Mouse (Mus musculus): ENCODE measurements around the gene Calm1. TPM values are rescaled to one million over a fixed set of nuclear protein-coding genes. Genes with fewer than 3 reads are reported as not detected.
A peak's percentile ranks its signal among the peaks of the same experiment; 100 is the strongest.

The Calm1 gene
- polyA plus RNA-seq, 1 experiment from 2014 or later, result 783 TPM

DNA sequence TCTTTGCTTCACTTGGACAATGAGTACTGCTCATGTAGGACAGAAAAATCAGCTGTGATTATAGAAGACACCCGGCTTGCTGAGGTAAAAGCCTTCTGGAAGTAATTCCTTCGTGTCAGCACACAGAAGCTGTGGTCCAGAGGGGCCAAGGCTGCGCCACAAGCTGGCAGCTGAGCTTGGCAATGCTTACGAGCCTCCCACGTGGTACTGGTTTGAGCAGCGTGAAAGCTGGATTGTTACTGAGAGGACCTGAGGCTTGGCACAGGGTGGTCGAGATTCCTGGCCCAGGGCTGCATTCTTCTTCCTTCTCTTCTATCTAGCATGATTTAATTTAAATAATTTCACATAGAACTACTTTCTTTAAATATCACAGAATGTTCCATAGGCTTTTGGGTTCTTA lies 2.4 kb upstream of the Calm1 start:
- H3K27me3 ChIP-seq (ENCODE audit: control insufficient read depth, insufficient read depth, low read length), result no peaks in the 10 kb centered on the region
- peaks cover 2 to 13% of the 10 kb centered on the region in 2 experiments; a peak in 2 of 4 replicates for H3K4me1 ChIP-seq (ENCODE audit: control insufficient read depth in 2 of 2, insufficient read depth in 2 of 2, low read length in 2 of 2)
- H3K4me3 ChIP-seq (ENCODE audit: control insufficient read depth in 1 of 2, insufficient read depth in 1 of 2, low read depth in 1 of 2, low read length in 2 of 2), result no peak overlapping the region
- 62% methylated on average over 7 of the region's 7 CpGs for WGBS
- no peak overlapping the region for H3K9ac ChIP-seq (ENCODE audit: low read length)
- no peaks in the 10 kb centered on the region for H3K36me3 ChIP-seq (ENCODE audit: control insufficient read depth, insufficient read depth, low read length)
- H3K9me3 ChIP-seq (ENCODE audit: control insufficient read depth, low read length), result no peaks in the 10 kb centered on the region
- no peak overlapping the region for H3K27ac ChIP-seq (replicated peaks in 1 of 2; ENCODE audit: control insufficient read depth in 1 of 2, insufficient read depth in 1 of 2, low read depth in 2 of 2, low read length in 2 of 2)
- no peak overlapping the region for H3K4me2 ChIP-seq (ENCODE audit: low read length)
- no peak for ATAC-seq (ENCODE audit: insufficient number of reproducible peaks, insufficient read depth, low FRiP score, low read depth)

DNA sequence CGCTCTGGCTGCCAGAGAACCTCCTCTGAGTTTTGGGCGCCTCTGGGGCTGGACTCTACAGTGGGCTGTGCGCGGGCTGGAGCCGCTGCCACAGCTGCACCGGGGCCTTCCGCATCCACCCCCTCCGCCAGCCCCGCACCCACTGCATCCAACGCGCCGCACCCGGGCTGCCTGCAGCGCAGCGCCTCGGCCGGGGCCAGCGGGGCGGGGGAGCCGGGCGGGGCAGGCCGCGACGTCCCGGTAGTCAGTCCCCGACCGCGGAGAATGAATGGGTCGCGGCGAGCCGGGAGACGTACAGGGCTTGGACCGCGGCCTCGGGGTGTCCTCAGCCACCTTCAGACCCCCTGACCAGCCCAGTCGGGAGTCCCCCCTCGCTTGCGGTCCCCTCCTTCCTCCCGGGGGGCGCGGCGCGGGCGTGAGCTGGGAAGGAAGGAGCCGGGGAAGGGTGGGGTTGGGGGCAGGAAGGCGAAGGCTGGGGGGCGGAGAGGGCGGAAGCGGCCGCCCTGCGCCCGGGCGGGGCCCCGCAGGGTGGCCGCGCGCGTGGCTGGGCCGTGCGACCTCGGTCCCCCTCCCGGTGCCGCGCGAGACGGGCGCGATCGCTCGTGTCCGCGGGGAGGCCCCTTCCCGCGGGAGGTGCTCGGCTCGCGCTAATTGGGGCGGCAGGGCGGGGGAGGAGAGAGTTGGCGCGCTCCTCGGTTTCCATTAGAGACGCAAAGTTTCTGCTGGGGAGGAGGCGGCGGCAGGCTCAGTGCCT lies 833 bp downstream of the Calm1 start:
- H3K4me2 ChIP-seq (ENCODE audit: low read length), result peak overlapping the region; percentile 95
- peak overlapping the region; percentile 96 for H3K9ac ChIP-seq (ENCODE audit: low read length)
- no peaks in the 10 kb centered on the region for H3K27me3 ChIP-seq (ENCODE audit: control insufficient read depth, insufficient read depth, low read length)
- H3K4me3 ChIP-seq (ENCODE audit: control insufficient read depth in 1 of 2, insufficient read depth in 1 of 2, low read depth in 1 of 2, low read length in 2 of 2), result peak overlapping the region; percentile 65 to 95
- peaks cover 29% of the 10 kb centered on the region for H3K36me3 ChIP-seq (ENCODE audit: control insufficient read depth, insufficient read depth, low read length)
- H3K4me1 ChIP-seq (ENCODE audit: control insufficient read depth in 2 of 2, insufficient read depth in 2 of 2, low read length in 2 of 2), result peaks cover 2 to 20% of the 10 kb centered on the region in 2 experiments; a peak in 2 of 4 replicates
- under 1% methylated on average over 62 of the region's 86 CpGs for WGBS
- H3K27ac ChIP-seq (replicated peaks in 1 of 2; ENCODE audit: control insufficient read depth in 1 of 2, insufficient read depth in 1 of 2, low read depth in 2 of 2, low read length in 2 of 2), result peak overlapping the region; percentile 63 to 87
- H3K9me3 ChIP-seq (ENCODE audit: control insufficient read depth, low read length), result no peaks in the 10 kb centered on the region
- ATAC-seq (ENCODE audit: insufficient number of reproducible peaks, insufficient read depth, low FRiP score, low read depth), result peak; percentile 59

DNA sequence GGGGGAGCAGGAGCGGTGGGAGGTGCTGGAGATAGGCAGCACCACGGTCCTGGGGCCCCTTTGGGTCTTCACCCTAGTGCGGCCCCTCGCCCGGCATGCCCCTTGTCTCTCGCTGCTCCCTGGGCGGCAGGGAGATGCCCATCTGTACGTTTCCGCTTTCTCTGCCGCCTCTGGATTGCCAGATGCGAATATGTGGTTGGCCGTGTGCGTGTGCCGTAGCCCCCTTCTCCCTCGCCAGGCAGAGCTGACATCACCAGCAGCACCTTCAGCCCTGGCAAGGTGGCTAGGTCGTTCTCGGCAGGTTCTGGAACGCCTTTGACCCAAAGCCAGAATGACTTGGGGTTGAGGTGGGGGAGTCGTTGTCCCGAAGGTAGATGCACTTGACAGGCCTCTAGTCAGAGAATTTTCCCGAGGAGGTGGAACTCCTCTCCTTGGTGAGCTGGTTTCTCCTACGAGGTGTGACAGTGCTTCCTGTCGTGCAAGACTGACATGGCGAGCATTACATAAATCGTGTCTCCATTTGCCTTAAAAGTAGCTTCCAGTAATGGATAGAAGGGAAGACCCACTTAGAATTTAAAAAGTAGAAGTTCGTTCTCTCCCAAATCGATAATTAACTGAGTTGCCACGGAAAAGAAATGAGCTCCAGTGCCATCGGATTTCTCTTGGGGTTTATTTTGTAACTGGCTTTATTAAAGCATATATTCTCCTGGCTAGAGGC lies 1.6 kb downstream of the Calm1 start:
- H3K9ac ChIP-seq (ENCODE audit: low read length), result peak overlapping the region; percentile 96
- WGBS, result 6% methylated on average over 29 of the region's 29 CpGs
- ATAC-seq (ENCODE audit: insufficient number of reproducible peaks, insufficient read depth, low FRiP score, low read depth), result peak; percentile 10; the same call in 1 of the 2 replicates

GRCm38 (mm10) chr12:100201363-100201711 lies 2.1 kb downstream of the Calm1 start:
- no peak for ATAC-seq (ENCODE audit: insufficient number of reproducible peaks, insufficient read depth, low FRiP score, low read depth)
- Histone ChIP-seq H3K4me1 (ENCODE audit: control insufficient read depth in 2 of 2, insufficient read depth in 2 of 2, low read length in 2 of 2) (peaks cover 2 to 20% of the 10 kb centered on the region in 2 experiments; a peak in 2 of 4 replicates), H3K9me3 (ENCODE audit: control insufficient read depth, low read length) (no peaks in the 10 kb centered on the region), H3K27me3 (ENCODE audit: control insufficient read depth, insufficient read depth, low read length) (no peaks in the 10 kb centered on the region), H3K36me3 (ENCODE audit: control insufficient read depth, insufficient read depth, low read length) (peaks cover 42% of the 10 kb centered on the region), H3K4me3 (ENCODE audit: control insufficient read depth in 1 of 2, insufficient read depth in 1 of 2, low read depth in 1 of 2, low read length in 2 of 2) (peak overlapping the region in 1 of 2 experiments; percentile 95; a peak in 2 of 4 replicates), H3K9ac (ENCODE audit: low read length) (peak overlapping the region; percentile 96), H3K4me2 (ENCODE audit: low read length) (peak overlapping the region; percentile 95), H3K27ac (replicated peaks in 1 of 2; ENCODE audit: control insufficient read depth in 1 of 2, insufficient read depth in 1 of 2, low read depth in 2 of 2, low read length in 2 of 2) (0 out of 4 replicates have a peak overlapping the region, but pooled peaks of 1 of the 2 experiments have one; percentile 87)
- 43% methylated on average over 4 of the region's 4 CpGs for WGBS

More for the DNA sequence above, 1.6 kb downstream of the Calm1 start:
- no peaks in the 10 kb centered on the region for H3K27me3 ChIP-seq (ENCODE audit: control insufficient read depth, insufficient read depth, low read length)
- no peaks in the 10 kb centered on the region for H3K9me3 ChIP-seq (ENCODE audit: control insufficient read depth, low read length)
- peak overlapping the region; percentile 65 to 95 for H3K4me3 ChIP-seq (ENCODE audit: control insufficient read depth in 1 of 2, insufficient read depth in 1 of 2, low read depth in 1 of 2, low read length in 2 of 2)
- peaks cover 37% of the 10 kb centered on the region for H3K36me3 ChIP-seq (ENCODE audit: control insufficient read depth, insufficient read depth, low read length)
- H3K4me2 ChIP-seq (ENCODE audit: low read length), result peak overlapping the region; percentile 95
- H3K27ac ChIP-seq (replicated peaks in 1 of 2; ENCODE audit: control insufficient read depth in 1 of 2, insufficient read depth in 1 of 2, low read depth in 2 of 2, low read length in 2 of 2), result peak overlapping the region; percentile 63 to 87
- H3K4me1 ChIP-seq (ENCODE audit: control insufficient read depth in 2 of 2, insufficient read depth in 2 of 2, low read length in 2 of 2), result peaks cover 2 to 20% of the 10 kb centered on the region in 2 experiments; a peak in 2 of 4 replicates

- H3K36me3 ChIP-seq (ENCODE audit: control insufficient read depth, insufficient read depth, low read length), result peaks cover 47% of the 10 kb centered on the region
- no peaks in the 10 kb centered on the region for H3K9me3 ChIP-seq (ENCODE audit: control insufficient read depth, low read length)
- H3K4me2 ChIP-seq (ENCODE audit: low read length), result peak overlapping the region; percentile 95
- no peak overlapping the region for H3K27ac ChIP-seq (replicated peaks in 1 of 2; ENCODE audit: control insufficient read depth in 1 of 2, insufficient read depth in 1 of 2, low read depth in 2 of 2, low read length in 2 of 2)
- H3K9ac ChIP-seq (ENCODE audit: low read length), result peak overlapping the region; percentile 96; the same call in 1 of the 2 replicates
- ATAC-seq (ENCODE audit: insufficient number of reproducible peaks, insufficient read depth, low FRiP score, low read depth), result 0 out of 2 replicates have a peak, but pooled peaks have one; percentile 11
- H3K27me3 ChIP-seq (ENCODE audit: control insufficient read depth, insufficient read depth, low read length), result no peaks in the 10 kb centered on the region
- WGBS, result 0% methylated on average over 13 of the region's 13 CpGs
- peaks cover 2 to 20% of the 10 kb centered on the region in 2 experiments; a peak in 2 of 4 replicates for H3K4me1 ChIP-seq (ENCODE audit: control insufficient read depth in 2 of 2, insufficient read depth in 2 of 2, low read length in 2 of 2)
- H3K4me3 ChIP-seq (ENCODE audit: control insufficient read depth in 1 of 2, insufficient read depth in 1 of 2, low read depth in 1 of 2, low read length in 2 of 2), result peak overlapping the region; percentile 19 to 95; a peak in 3 of 4 replicates
Measured at GRCm38 (mm10) chr12:100201838-100202237, 2.6 kb downstream of the Calm1 start.

GRCm38 (mm10) chr12:100203759-100204158 lies 4.5 kb downstream of the Calm1 start:
- no peak for ATAC-seq (ENCODE audit: insufficient number of reproducible peaks, insufficient read depth, low FRiP score, low read depth)
- Histone ChIP-seq H3K36me3 (ENCODE audit: control insufficient read depth, insufficient read depth, low read length) (peaks cover 66% of the 10 kb centered on the region), H3K27ac (replicated peaks in 1 of 2; ENCODE audit: control insufficient read depth in 1 of 2, insufficient read depth in 1 of 2, low read depth in 2 of 2, low read length in 2 of 2) (0 out of 4 replicates have a peak overlapping the region, but pooled peaks of 1 of the 2 experiments have one; percentile 35), H3K4me2 (ENCODE audit: low read length) (no peak overlapping the region), H3K4me3 (ENCODE audit: control insufficient read depth in 1 of 2, insufficient read depth in 1 of 2, low read depth in 1 of 2, low read length in 2 of 2) (no peak overlapping the region), H3K27me3 (ENCODE audit: control insufficient read depth, insufficient read depth, low read length) (no peaks in the 10 kb centered on the region), H3K9me3 (ENCODE audit: control insufficient read depth, low read length) (no peaks in the 10 kb centered on the region), H3K4me1 (ENCODE audit: control insufficient read depth in 2 of 2, insufficient read depth in 2 of 2, low read length in 2 of 2) (peaks cover 2 to 18% of the 10 kb centered on the region in 2 experiments; a peak in 2 of 4 replicates), H3K9ac (ENCODE audit: low read length) (no peak overlapping the region)
- WGBS, result 48% methylated on average over 3 of the region's 3 CpGs

DNA sequence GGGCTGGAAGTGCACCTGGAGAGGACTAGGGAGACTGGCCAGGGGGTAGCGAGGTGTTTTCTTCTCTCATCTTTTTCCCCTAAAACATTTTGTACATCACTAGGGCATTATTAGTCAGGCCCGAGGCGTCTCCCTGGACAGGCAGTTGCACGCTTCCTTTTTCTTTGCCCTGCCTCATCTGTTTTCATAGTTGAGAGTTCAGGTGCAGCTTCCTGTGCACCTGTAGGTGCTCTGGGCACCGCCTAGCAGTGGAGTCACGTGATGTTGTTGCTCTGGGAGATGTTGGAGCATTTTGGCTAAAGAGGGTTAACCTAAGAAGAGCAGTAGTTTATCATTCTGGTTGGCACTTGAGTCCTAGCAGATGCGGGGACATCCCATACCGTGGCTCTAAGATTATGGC lies 5.9 kb downstream of the Calm1 start:
- Histone ChIP-seq H3K36me3 (ENCODE audit: control insufficient read depth, insufficient read depth, low read length) (peaks cover 80% of the 10 kb centered on the region), H3K27me3 (ENCODE audit: control insufficient read depth, insufficient read depth, low read length) (no peaks in the 10 kb centered on the region), H3K9me3 (ENCODE audit: control insufficient read depth, low read length) (no peaks in the 10 kb centered on the region), H3K4me1 (ENCODE audit: control insufficient read depth in 2 of 2, insufficient read depth in 2 of 2, low read length in 2 of 2) (peaks cover 0 to 15% of the 10 kb centered on the region in 2 experiments; a peak in 2 of 4 replicates), H3K4me2 (ENCODE audit: low read length) (no peak overlapping the region), H3K4me3 (ENCODE audit: control insufficient read depth in 1 of 2, insufficient read depth in 1 of 2, low read depth in 1 of 2, low read length in 2 of 2) (no peak overlapping the region), H3K9ac (ENCODE audit: low read length) (no peak overlapping the region), H3K27ac (replicated peaks in 1 of 2; ENCODE audit: control insufficient read depth in 1 of 2, insufficient read depth in 1 of 2, low read depth in 2 of 2, low read length in 2 of 2) (no peak overlapping the region)
- ATAC-seq (ENCODE audit: insufficient number of reproducible peaks, insufficient read depth, low FRiP score, low read depth), result no peak
- WGBS, result 90% methylated on average over 8 of the region's 8 CpGs

Measured in heart, embryonic 14.5 days (tissue).